Mouse (Mus musculus) heart, postnatal 0 days (tissue): ENCODE results near the gene Cadps. TPM values are rescaled to one million over a fixed set of nuclear protein-coding genes. Genes with fewer than 3 reads are reported as not detected.

Experiments used
- ATAC-seq: fragments of 200-750 bp; cut with Nextera tagmentation; 2 replicates; pipeline ENCODE4 v1.8.0; 2017; ENCODE audit warnings: low read depth, moderate number of reproducible peaks, moderate library complexity; ENCODE audit not compliant: insufficient read depth
- DNase-seq: peaks from one replicate; pipeline ENCODE4 v3.0.0-alpha.2; 2016; ENCODE audit warnings: low spot score
- H3K27ac ChIP-seq: fragments of 300-500 bp; sonication (generic); 2 replicates; pipeline ENCODE4 v1.5.1; 2014; ENCODE audit warnings: low read depth, mild to moderate bottlenecking
- H3K27me3 ChIP-seq: fragments of 300-500 bp; sonication (generic); 2 replicates; pipeline ENCODE4 v1.6.1; 2014; ENCODE audit warnings: low read length, mixed read lengths; ENCODE audit not compliant: control insufficient read depth, insufficient read depth
- H3K36me3 ChIP-seq: fragments of 300-500 bp; sonication (generic); replicated peaks from 2 replicates; pipeline ENCODE4 v1.6.1; 2014; ENCODE audit warnings: low read length, mixed read lengths; ENCODE audit not compliant: control insufficient read depth, insufficient read depth
- H3K4me1 ChIP-seq: fragments of 300-500 bp; sonication (generic); 2 replicates; pipeline ENCODE4 v1.6.1; 2014; ENCODE audit warnings: antibody characterized with exemption; ENCODE audit not compliant: control insufficient read depth, insufficient read depth
- H3K4me2 ChIP-seq: fragments of 300-500 bp; sonication (generic); 2 replicates; pipeline ENCODE4 v1.6.1; 2014; ENCODE audit warnings: low read depth, mild to moderate bottlenecking, low read length, moderate library complexity
- H3K4me3 ChIP-seq: fragments of 300-500 bp; sonication (generic); 2 replicates; pipeline ENCODE4 v1.5.1; 2014; ENCODE audit warnings: low read depth, low read length
- H3K9ac ChIP-seq: fragments of 300-500 bp; sonication (generic); replicated peaks from 2 replicates; pipeline ENCODE4 v1.6.1; 2014; ENCODE audit warnings: low read depth, low read length, mixed read lengths
- H3K9me3 ChIP-seq: fragments of 300-500 bp; sonication (generic); replicated peaks from 2 replicates; pipeline ENCODE4 v1.6.1; 2016; ENCODE audit warnings: low read length; ENCODE audit not compliant: control insufficient read depth
- CTCF ChIP-seq: IDR thresholded peaks from 2 replicates; pipeline ENCODE4 v1.5.1; 2016; ENCODE audit warnings: antibody characterized with exemption, control low read depth, low read depth
- EP300 ChIP-seq: IDR thresholded peaks from 2 replicates; pipeline ENCODE4 v1.6.1; 2016; ENCODE audit warnings: antibody characterized with exemption, low read depth
- WGBS: fragments of 180-500 bp; shearing (Covaris S2); extraction: QIAGEN DNeasy Blood & Tissue Kit; methylation state at CpG from one replicate; pipeline ENCODE4 v1.1.7; 2014; 5-methylcytosine and 5-hydroxymethylcytosine counted together
- polyA plus RNA-seq: library from polyadenylated mRNA; unstranded; fragments of >200 nt; fragmentation: Nextera tagmentation; extraction: Ambion mirVana; gene quantifications from 2 replicates; pipeline ENCODE4 v1.2.1, GENCODE M21; 2015
- total RNA-seq: library from RNA; depleted of rRNA; stranded (reverse); fragments of >200 nt; gene quantifications from 2 replicates; pipeline ENCODE4 v1.2.3, GENCODE M21; 2014; ENCODE audit warnings: low replicate concordance

Gene Cadps
- total and polyA plus RNA-seq, 2 experiments from 2014 or later, result 0.03 to 5.2 TPM

DNA sequence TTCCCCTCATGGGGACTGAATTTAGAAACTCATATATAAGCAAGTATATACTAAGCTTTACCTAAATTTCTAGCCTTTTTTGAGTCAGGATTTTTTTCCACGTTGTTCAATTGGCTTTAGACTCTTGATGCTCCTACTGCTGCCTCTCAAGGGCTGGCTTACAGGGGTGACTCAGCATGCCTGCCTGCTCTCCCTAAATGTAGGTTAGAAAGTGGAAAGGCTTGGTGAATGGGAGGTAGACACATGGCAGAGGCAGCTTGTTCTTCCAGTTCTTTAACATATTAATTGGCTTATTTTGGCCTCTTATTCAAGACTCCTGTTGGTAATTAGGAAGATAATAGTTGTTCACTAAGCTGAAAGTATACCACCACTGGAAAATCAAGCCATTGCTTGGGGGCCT, 132.7 kb downstream of the Cadps start:
- 41% methylated on average over 1 of the region's 1 CpGs for WGBS
- no peak for DNase-seq
- H3K27me3 ChIP-seq, result no peaks in the 10 kb centered on the region
- no peak overlapping the region for H3K27ac ChIP-seq
- H3K9ac ChIP-seq, result no peak overlapping the region
- no peaks in the 10 kb centered on the region for H3K9me3 ChIP-seq
- TF ChIP-seq CTCF (no peak), EP300 (no peak)
- no peaks in the 10 kb centered on the region for H3K4me1 ChIP-seq
- ATAC-seq, result no peak
- no peak overlapping the region for H3K4me3 ChIP-seq
- no peaks in the 10 kb centered on the region for H3K36me3 ChIP-seq
- no peak overlapping the region for H3K4me2 ChIP-seq

GRCm38 (mm10) chr14:12685015-12685414, 137.9 kb downstream of the Cadps start:
- no peak overlapping the region for H3K27ac ChIP-seq
- ATAC-seq (no peak), DNase-seq (no peak)
- no peak overlapping the region for H3K4me2 ChIP-seq
- H3K4me1 ChIP-seq, result no peaks in the 10 kb centered on the region
- TF ChIP-seq CTCF, result no peak
- TF ChIP-seq EP300, result no peak
- WGBS, result 79% methylated on average over 3 of the region's 3 CpGs
- no peaks in the 10 kb centered on the region for H3K27me3 ChIP-seq
- H3K9ac ChIP-seq, result no peak overlapping the region
- no peaks in the 10 kb centered on the region for H3K36me3 ChIP-seq
- no peaks in the 10 kb centered on the region for H3K9me3 ChIP-seq
- H3K4me3 ChIP-seq, result no peak overlapping the region

- Histone ChIP-seq H3K9me3 (no peaks in the 10 kb centered on the region), H3K36me3 (no peaks in the 10 kb centered on the region), H3K27me3 (no peaks in the 10 kb centered on the region), H3K4me1 (no peaks in the 10 kb centered on the region), H3K27ac (no peak overlapping the region), H3K4me2 (no peak overlapping the region), H3K4me3 (no peak overlapping the region), H3K9ac (no peak overlapping the region)
- 51% methylated on average over 3 of the region's 3 CpGs for WGBS
- TF ChIP-seq CTCF (no peak), EP300 (no peak)
- no peak for ATAC-seq
- DNase-seq, result no peak
Measured at GRCm38 (mm10) chr14:12680819-12681638, 141.8 kb downstream of the Cadps start.

GRCm38 (mm10) chr14:12661430-12661829, 161.4 kb downstream of the Cadps start:
- H3K36me3 ChIP-seq, result no peaks in the 10 kb centered on the region
- H3K4me2 ChIP-seq, result no peak overlapping the region
- no peaks in the 10 kb centered on the region for H3K4me1 ChIP-seq
- no peaks in the 10 kb centered on the region for H3K27me3 ChIP-seq
- WGBS, result 84% methylated on average over 2 of the region's 2 CpGs
- H3K9ac ChIP-seq, result no peak overlapping the region
- no peak overlapping the region for H3K27ac ChIP-seq
- H3K4me3 ChIP-seq, result no peak overlapping the region
- no peak for DNase-seq
- ATAC-seq, result no peak
- no peak for TF ChIP-seq CTCF
- no peak for TF ChIP-seq EP300
- H3K9me3 ChIP-seq, result no peaks in the 10 kb centered on the region

DNA sequence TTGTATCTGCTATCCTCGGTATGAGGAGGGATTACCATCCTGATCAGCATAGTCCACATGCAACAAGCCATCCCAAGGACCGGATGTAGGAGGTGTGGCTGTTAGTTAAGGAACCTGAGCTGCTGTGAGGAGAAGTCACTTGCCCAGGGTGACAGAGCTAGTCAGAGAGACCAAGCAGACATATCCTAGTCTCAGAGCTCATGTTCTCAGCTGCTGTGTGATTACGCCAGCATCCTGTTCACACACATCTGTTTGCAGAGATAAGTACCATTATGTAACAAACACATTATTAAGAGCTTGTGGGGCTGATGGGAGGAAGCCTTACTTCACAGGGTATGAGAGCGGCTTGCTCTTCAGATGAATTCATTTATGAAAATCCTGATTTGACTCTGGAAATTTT, 165.5 kb downstream of the Cadps start:
- TF ChIP-seq CTCF, result no peak
- TF ChIP-seq EP300, result no peak
- no peak overlapping the region for H3K9ac ChIP-seq
- 47% methylated on average over 4 of the region's 4 CpGs for WGBS
- no peak for DNase-seq
- no peaks in the 10 kb centered on the region for H3K36me3 ChIP-seq
- H3K9me3 ChIP-seq, result no peaks in the 10 kb centered on the region
- ATAC-seq, result no peak
- no peaks in the 10 kb centered on the region for H3K4me1 ChIP-seq
- H3K4me3 ChIP-seq, result no peak overlapping the region
- no peak overlapping the region for H3K27ac ChIP-seq
- no peak overlapping the region for H3K4me2 ChIP-seq
- H3K27me3 ChIP-seq, result no peaks in the 10 kb centered on the region
